Mouse (Mus musculus): Measurements from ENCODE around the gene Gdpd1. TPM values are rescaled to one million over a fixed set of nuclear protein-coding genes. Genes with fewer than 3 reads are reported as not detected.
"Not testable (repeated sequence)": the region's sequence is repeated elsewhere in the genome, so short reads cannot be mapped to it uniquely, and the experiment has no call there.

The Gdpd1 gene
- polyA plus RNA-seq, 1 experiment from 2014 or later, result 26.8 TPM

- Histone ChIP-seq H3K27me3 (no peaks in the 10 kb centered on the region), H3K9ac (peak overlapping the region; percentile 55), H3K36me3 (peaks cover 14% of the 10 kb centered on the region), H3K27ac (replicated peaks) (peak overlapping the region; percentile 66), H3K4me3 (replicated peaks) (peak overlapping the region; percentile 62), H3K9me3 (replicated peaks) (no peaks in the 10 kb centered on the region), H3K4me1 (peaks cover 11% of the 10 kb centered on the region; the same call in 1 of the 2 replicates), H3K4me2 (replicated peaks) (peak overlapping the region; percentile 95)
- under 1% methylated on average over 24 of the region's 24 CpGs for WGBS
- peak; percentile 49 for ATAC-seq (ENCODE audit: insufficient number of reproducible peaks, low FRiP score, low TSS enrichment, low read depth)
These were observed 458 bp downstream of the Gdpd1 start for GRCm38 (mm10) chr11:87073343-87073865.

GRCm38 (mm10) chr11:87062087-87062486 lies 11.8 kb downstream of the Gdpd1 start:
- ATAC-seq (ENCODE audit: insufficient number of reproducible peaks, low FRiP score, low TSS enrichment, low read depth), result no peak
- Histone ChIP-seq H3K27me3 (no peaks in the 10 kb centered on the region), H3K4me3 (replicated peaks) (no peak overlapping the region), H3K9me3 (replicated peaks) (no peaks in the 10 kb centered on the region), H3K4me1 (no peaks in the 10 kb centered on the region), H3K36me3 (no peaks in the 10 kb centered on the region), H3K9ac (no peak overlapping the region), H3K27ac (replicated peaks) (0 out of 2 replicates have a peak overlapping the region, but pooled peaks have one; percentile 0), H3K4me2 (replicated peaks) (no peak overlapping the region)
- 65% methylated on average over 3 of the region's 3 CpGs for WGBS

GRCm38 (mm10) chr11:87060410-87060809 lies 13.5 kb downstream of the Gdpd1 start:
- no peak overlapping the region for H3K4me2 ChIP-seq (replicated peaks)
- ATAC-seq (ENCODE audit: insufficient number of reproducible peaks, low FRiP score, low TSS enrichment, low read depth), result no peak
- WGBS, result 97% methylated on average over 2 of the region's 2 CpGs
- no peaks in the 10 kb centered on the region for H3K36me3 ChIP-seq
- H3K27me3 ChIP-seq, result no peaks in the 10 kb centered on the region
- no peak overlapping the region for H3K4me3 ChIP-seq (replicated peaks)
- no peaks in the 10 kb centered on the region for H3K9me3 ChIP-seq (replicated peaks)
- H3K27ac ChIP-seq (replicated peaks), result no peak overlapping the region
- H3K4me1 ChIP-seq, result no peaks in the 10 kb centered on the region
- H3K9ac ChIP-seq, result no peak overlapping the region

GRCm38 (mm10) chr11:87056286-87056685 lies 17.6 kb downstream of the Gdpd1 start:
- H3K27me3 ChIP-seq, result no peaks in the 10 kb centered on the region
- no peak for ATAC-seq (ENCODE audit: insufficient number of reproducible peaks, low FRiP score, low TSS enrichment, low read depth)
- H3K4me1 ChIP-seq, result no peaks in the 10 kb centered on the region
- no peak overlapping the region for H3K27ac ChIP-seq (replicated peaks)
- H3K4me2 ChIP-seq (replicated peaks), result no peak overlapping the region
- no peak overlapping the region for H3K4me3 ChIP-seq (replicated peaks)
- no peaks in the 10 kb centered on the region for H3K36me3 ChIP-seq
- H3K9me3 ChIP-seq (replicated peaks), result no peaks in the 10 kb centered on the region
- 83% methylated on average over 6 of the region's 6 CpGs for WGBS
- no peak overlapping the region for H3K9ac ChIP-seq

- ATAC-seq (ENCODE audit: insufficient number of reproducible peaks, low FRiP score, low TSS enrichment, low read depth); H3K4me1 ChIP-seq; H3K27ac ChIP-seq (replicated peaks); H3K9ac ChIP-seq; H3K36me3 ChIP-seq; H3K9me3 ChIP-seq (replicated peaks); H3K27me3 ChIP-seq; H3K4me3 ChIP-seq (replicated peaks); H3K4me2 ChIP-seq (replicated peaks): not testable (repeated sequence)
- 89% methylated on average over 7 of the region's 7 CpGs for WGBS
These were observed 25.0 kb downstream of the Gdpd1 start for GRCm38 (mm10) chr11:87048900-87049299.

GRCm38 (mm10) chr11:87046968-87047367 lies 26.9 kb downstream of the Gdpd1 start:
- no peak for ATAC-seq (ENCODE audit: insufficient number of reproducible peaks, low FRiP score, low TSS enrichment, low read depth)
- no peaks in the 10 kb centered on the region for H3K9me3 ChIP-seq (replicated peaks)
- no peak overlapping the region for H3K4me3 ChIP-seq (replicated peaks)
- no peak overlapping the region for H3K27ac ChIP-seq (replicated peaks)
- no peak overlapping the region for H3K4me2 ChIP-seq (replicated peaks)
- WGBS, result 89% methylated on average over 5 of the region's 5 CpGs
- no peaks in the 10 kb centered on the region for H3K27me3 ChIP-seq
- peaks cover 4% of the 10 kb centered on the region; the same call in 1 of the 2 replicates for H3K36me3 ChIP-seq
- H3K4me1 ChIP-seq, result no peaks in the 10 kb centered on the region
- no peak overlapping the region for H3K9ac ChIP-seq

GRCm38 (mm10) chr11:87043052-87043451 lies 30.8 kb downstream of the Gdpd1 start:
- no peak overlapping the region for H3K9ac ChIP-seq
- H3K27ac ChIP-seq (replicated peaks), result no peak overlapping the region
- peaks cover 4% of the 10 kb centered on the region; the same call in 1 of the 2 replicates for H3K36me3 ChIP-seq
- no peak for ATAC-seq (ENCODE audit: insufficient number of reproducible peaks, low FRiP score, low TSS enrichment, low read depth)
- H3K9me3 ChIP-seq (replicated peaks), result no peaks in the 10 kb centered on the region
- no peak overlapping the region for H3K4me2 ChIP-seq (replicated peaks)
- no peaks in the 10 kb centered on the region for H3K27me3 ChIP-seq
- no peaks in the 10 kb centered on the region for H3K4me1 ChIP-seq
- no peak overlapping the region for H3K4me3 ChIP-seq (replicated peaks)
- WGBS, result 80% methylated on average over 3 of the region's 3 CpGs

- Histone ChIP-seq H3K36me3 (no peaks in the 10 kb centered on the region), H3K4me1 (no peaks in the 10 kb centered on the region), H3K27me3 (no peaks in the 10 kb centered on the region), H3K27ac (replicated peaks) (no peak overlapping the region), H3K9ac (no peak overlapping the region), H3K9me3 (replicated peaks) (no peaks in the 10 kb centered on the region), H3K4me3 (replicated peaks) (no peak overlapping the region), H3K4me2 (replicated peaks) (no peak overlapping the region)
- ATAC-seq (ENCODE audit: insufficient number of reproducible peaks, low FRiP score, low TSS enrichment, low read depth), result no peak
- 87% methylated on average over 9 of the region's 9 CpGs for WGBS
These were observed 34.4 kb downstream of the Gdpd1 start for GRCm38 (mm10) chr11:87039307-87039963.

- no peak overlapping the region for H3K27ac ChIP-seq (replicated peaks)
- no peak overlapping the region for H3K4me3 ChIP-seq (replicated peaks)
- H3K4me2 ChIP-seq (replicated peaks), result no peak overlapping the region
- no peaks in the 10 kb centered on the region for H3K36me3 ChIP-seq
- no peaks in the 10 kb centered on the region for H3K4me1 ChIP-seq
- no peaks in the 10 kb centered on the region for H3K27me3 ChIP-seq
- 59% methylated on average over 4 of the region's 4 CpGs for WGBS
- H3K9me3 ChIP-seq (replicated peaks), result no peaks in the 10 kb centered on the region
- no peak overlapping the region for H3K9ac ChIP-seq
- ATAC-seq (ENCODE audit: insufficient number of reproducible peaks, low FRiP score, low TSS enrichment, low read depth), result no peak
These were observed 37.7 kb downstream of the Gdpd1 start for GRCm38 (mm10) chr11:87036180-87036579.

GRCm38 (mm10) chr11:87028212-87028611 lies 45.6 kb downstream of the Gdpd1 start:
- no peaks in the 10 kb centered on the region for H3K9me3 ChIP-seq (replicated peaks)
- H3K4me3 ChIP-seq (replicated peaks), result no peak overlapping the region
- no peaks in the 10 kb centered on the region for H3K27me3 ChIP-seq
- no peak overlapping the region for H3K27ac ChIP-seq (replicated peaks)
- no peak for ATAC-seq (ENCODE audit: insufficient number of reproducible peaks, low FRiP score, low TSS enrichment, low read depth)
- 88% methylated on average over 3 of the region's 3 CpGs for WGBS
- no peak overlapping the region for H3K4me2 ChIP-seq (replicated peaks)
- H3K9ac ChIP-seq, result no peak overlapping the region
- H3K36me3 ChIP-seq, result no peaks in the 10 kb centered on the region
- no peaks in the 10 kb centered on the region for H3K4me1 ChIP-seq

- no peak for ATAC-seq (ENCODE audit: insufficient number of reproducible peaks, low FRiP score, low TSS enrichment, low read depth)
- Histone ChIP-seq H3K36me3 (no peaks in the 10 kb centered on the region), H3K4me3 (replicated peaks) (no peak overlapping the region), H3K4me1 (no peaks in the 10 kb centered on the region), H3K27ac (replicated peaks) (peak overlapping the region; percentile 48; the same call in 1 of the 2 replicates), H3K9ac (no peak overlapping the region), H3K4me2 (replicated peaks) (no peak overlapping the region), H3K27me3 (no peaks in the 10 kb centered on the region), H3K9me3 (replicated peaks) (no peaks in the 10 kb centered on the region)
- 70% methylated on average over 9 of the region's 9 CpGs for WGBS
These were observed 47.6 kb downstream of the Gdpd1 start for GRCm38 (mm10) chr11:87026096-87026875.
